Mouse (Mus musculus): ENCODE measurements around the gene Cfap97d2. TPM values are rescaled to one million over a fixed set of nuclear protein-coding genes. Genes with fewer than 3 reads are reported as not detected.

The Cfap97d2 gene
- total and polyA plus RNA-seq, 3 experiments: not detected

- peak overlapping the region; percentile 24 for H3K9ac ChIP-seq (ENCODE audit: control insufficient read depth, low read depth, low read length, poor library complexity, severe bottlenecking)
- H3K36me3 ChIP-seq (ENCODE audit: control insufficient read depth in 1 of 2, insufficient read depth in 2 of 2, low read length in 2 of 2): peaks cover 0 to 33% of the 10 kb centered on the region in 2 experiments; a peak in 2 of 4 replicates
- H3K27ac ChIP-seq (ENCODE audit: control insufficient read depth, low read depth, low read length): peak overlapping the region; percentile 58
- peak; percentile 32 for DNase-seq (ENCODE audit: low read depth, low spot score)
- no peaks in the 10 kb centered on the region for H3K9me3 ChIP-seq (replicated peaks; ENCODE audit: insufficient read depth, low read length)
- peaks cover 24 to 50% of the 10 kb centered on the region in 2 experiments for H3K4me1 ChIP-seq (ENCODE audit: control insufficient read depth in 1 of 2, insufficient read depth in 2 of 2, low read length in 2 of 2)
- H3K27me3 ChIP-seq (ENCODE audit: control insufficient read depth in 1 of 2, insufficient read depth in 2 of 2, low read length in 2 of 2): no peaks in the 10 kb centered on the region
- peaks cover 36% of the 10 kb centered on the region for H3K79me2 ChIP-seq (ENCODE audit: control insufficient read depth, insufficient read depth, low read length, poor library complexity)
- peak overlapping the region; percentile 69 to 97 for H3K4me3 ChIP-seq (ENCODE audit: control insufficient read depth in 1 of 2, insufficient read depth in 1 of 2, low read depth in 2 of 2, low read length in 2 of 2)
- TF ChIP-seq MXI1 (IDR thresholded peaks at IDR 0.05; ENCODE audit: low read depth, low read length) (peak; percentile 4; the same call in 1 of the 2 replicates), ZC3H11A (IDR thresholded peaks at IDR 0.05; ENCODE audit: low read depth, low read length) (no peak), MYC (IDR thresholded peaks at IDR 0.05; ENCODE audit: low read depth, low read length) (0 out of 2 replicates have a peak, but pooled peaks have one; percentile 14)
These were observed 30.6 kb upstream of the Cfap97d2 start for GRCm38 (mm10) chr8:13675121-13675520.

GRCm38 (mm10) chr8:13675524-13675923 is 30.2 kb upstream of the Cfap97d2 start:
- peaks cover 0 to 30% of the 10 kb centered on the region in 2 experiments; a peak in 2 of 4 replicates for H3K36me3 ChIP-seq (ENCODE audit: control insufficient read depth in 1 of 2, insufficient read depth in 2 of 2, low read length in 2 of 2)
- peak; percentile 42 for DNase-seq (ENCODE audit: low read depth, low spot score)
- peak overlapping the region; percentile 58 for H3K27ac ChIP-seq (ENCODE audit: control insufficient read depth, low read depth, low read length)
- peaks cover 33% of the 10 kb centered on the region for H3K79me2 ChIP-seq (ENCODE audit: control insufficient read depth, insufficient read depth, low read length, poor library complexity)
- H3K4me3 ChIP-seq (ENCODE audit: control insufficient read depth in 1 of 2, insufficient read depth in 1 of 2, low read depth in 2 of 2, low read length in 2 of 2): peak overlapping the region; percentile 69 to 97
- no peaks in the 10 kb centered on the region for H3K9me3 ChIP-seq (replicated peaks; ENCODE audit: insufficient read depth, low read length)
- peaks cover 24 to 46% of the 10 kb centered on the region in 2 experiments for H3K4me1 ChIP-seq (ENCODE audit: control insufficient read depth in 1 of 2, insufficient read depth in 2 of 2, low read length in 2 of 2)
- peak overlapping the region; percentile 81 for H3K9ac ChIP-seq (ENCODE audit: control insufficient read depth, low read depth, low read length, poor library complexity, severe bottlenecking)
- TF ChIP-seq TBP (IDR thresholded peaks at IDR 0.05; ENCODE audit: low read depth, low read length) (0 out of 2 replicates have a peak, but pooled peaks have one; percentile 38), GATA1 (IDR thresholded peaks at IDR 0.05; ENCODE audit: low read depth, low read length) (peak; percentile 19; the same call in 1 of the 2 replicates), SIN3A (IDR thresholded peaks at IDR 0.05; ENCODE audit: low read length) (0 out of 2 replicates have a peak, but pooled peaks have one; percentile 7), E2F4 (IDR thresholded peaks at IDR 0.05; ENCODE audit: borderline replicate concordance, low read depth, low read length) (no peak)
- no peaks in the 10 kb centered on the region for H3K27me3 ChIP-seq (ENCODE audit: control insufficient read depth in 1 of 2, insufficient read depth in 2 of 2, low read length in 2 of 2)

- H3K4me3 ChIP-seq (ENCODE audit: control insufficient read depth in 1 of 2, insufficient read depth in 1 of 2, low read depth in 2 of 2, low read length in 2 of 2): peak overlapping the region; percentile 69 to 97
- H3K27ac ChIP-seq (ENCODE audit: control insufficient read depth, low read depth, low read length): peak overlapping the region; percentile 58
- H3K9me3 ChIP-seq (replicated peaks; ENCODE audit: insufficient read depth, low read length): no peaks in the 10 kb centered on the region
- TF ChIP-seq CHD1 (IDR thresholded peaks at IDR 0.05; ENCODE audit: low read depth, low read length) (no peak; the same call in 1 of the 2 replicates), SMC3 (IDR thresholded peaks at IDR 0.05; ENCODE audit: low read depth, low read length) (0 out of 2 replicates have a peak, but pooled peaks have one; percentile 1), MYB (IDR thresholded peaks at IDR 0.05; ENCODE audit: low read depth, low read length) (peak; percentile 76; the same call in 1 of the 2 replicates), E2F4 (IDR thresholded peaks at IDR 0.05; ENCODE audit: borderline replicate concordance, low read depth, low read length) (no peak), MAX (IDR thresholded peaks at IDR 0.05; ENCODE audit: low read length) (peak; percentile 68), MAFK (IDR thresholded peaks at IDR 0.05; ENCODE audit: borderline replicate concordance, low read depth, low read length) (no peak), TAL1 (IDR thresholded peaks at IDR 0.05; ENCODE audit: low read length) (no peak), MXI1 (IDR thresholded peaks at IDR 0.05; ENCODE audit: low read depth, low read length) (peak; percentile 62), ETS1 (IDR thresholded peaks at IDR 0.05; ENCODE audit: low read depth, low read length) (peak; percentile 81), MAZ (IDR thresholded peaks at IDR 0.05; ENCODE audit: low read depth, low read length) (no peak), USF1 (IDR thresholded peaks at IDR 0.05; ENCODE audit: low read depth, low read length) (no peak), SIN3A (IDR thresholded peaks at IDR 0.05; ENCODE audit: low read length) (peak; percentile 81), RCOR1 (IDR thresholded peaks at IDR 0.05; ENCODE audit: low read depth, low read length) (no peak), CTCF (IDR thresholded peaks at IDR 0.05 in 2 of 3, conservative IDR thresholded peaks at IDR 0.05 in 1 of 3; ENCODE audit: control insufficient read depth in 1 of 3, insufficient read depth in 1 of 3, low read depth in 2 of 3, low read length in 3 of 3, poor library complexity in 1 of 3, severe bottlenecking in 1 of 3) (peak in 2 of 3 experiments; percentile 2 to 9; a peak in 1 of 6 replicates), EP300 (IDR thresholded peaks at IDR 0.05; ENCODE audit: low read depth in 1 of 2, low read length in 2 of 2) (peak; percentile 46 to 67; a peak in 3 of 4 replicates), MYC (IDR thresholded peaks at IDR 0.05; ENCODE audit: low read depth, low read length) (0 out of 2 replicates have a peak, but pooled peaks have one; percentile 31)
- H3K9ac ChIP-seq (ENCODE audit: control insufficient read depth, low read depth, low read length, poor library complexity, severe bottlenecking): peak overlapping the region; percentile 81
- H3K36me3 ChIP-seq (ENCODE audit: control insufficient read depth in 1 of 2, insufficient read depth in 2 of 2, low read length in 2 of 2): peaks cover 0 to 22% of the 10 kb centered on the region in 2 experiments; a peak in 2 of 4 replicates
- H3K4me1 ChIP-seq (ENCODE audit: control insufficient read depth in 1 of 2, insufficient read depth in 2 of 2, low read length in 2 of 2): peaks cover 18 to 38% of the 10 kb centered on the region in 2 experiments
- peak; percentile 80 for DNase-seq (ENCODE audit: low read depth, low spot score)
- H3K27me3 ChIP-seq (ENCODE audit: control insufficient read depth in 1 of 2, insufficient read depth in 2 of 2, low read length in 2 of 2): no peaks in the 10 kb centered on the region
- peaks cover 33% of the 10 kb centered on the region for H3K79me2 ChIP-seq (ENCODE audit: control insufficient read depth, insufficient read depth, low read length, poor library complexity)
These were observed 29.4 kb upstream of the Cfap97d2 start for GRCm38 (mm10) chr8:13676302-13676700.

Data from MEL (cell line).